Mouse (Mus musculus) liver, embryonic 14.5 days (tissue): Measurements from ENCODE around the gene Chrd. TPM values are rescaled to one million over a fixed set of nuclear protein-coding genes. Genes with fewer than 3 reads are reported as not detected.

Experiments used
- ATAC-seq: fragments of 200-750 bp; cut with Nextera tagmentation; 2 replicates; pipeline ENCODE4 v1.8.0; 2017; ENCODE audit warnings: moderate number of reproducible peaks, mild to moderate bottlenecking, moderate library complexity; ENCODE audit not compliant: insufficient read depth
- DNase-seq, 3 experiments: peaks; one replicate each; pipeline ENCODE4 v3.0.0-alpha.2; 2012 to 2013; ENCODE audit warnings: low read depth in 3 of 3, low spot score in 3 of 3
- H3K27ac ChIP-seq: fragments of 300-500 bp; sonication (generic); 2 replicates; pipeline ENCODE4 v1.5.1; 2014; ENCODE audit warnings: moderate library complexity, mild to moderate bottlenecking, control low read depth, inconsistent platforms
- H3K27me3 ChIP-seq: fragments of 300-500 bp; sonication (generic); 2 replicates; pipeline ENCODE4 v1.6.1; 2014; ENCODE audit warnings: mild to moderate bottlenecking, low read length, moderate library complexity; ENCODE audit not compliant: control insufficient read depth, insufficient read depth
- H3K36me3 ChIP-seq: fragments of 300-500 bp; sonication (generic); replicated peaks from 2 replicates; pipeline ENCODE4 v1.6.1; 2014; ENCODE audit warnings: low read depth; ENCODE audit not compliant: control insufficient read depth, insufficient read depth
- H3K4me1 ChIP-seq, 2 experiments: fragments of 200-500 bp in 1 of 2; fragments of 300-500 bp in 1 of 2; sonication (generic) in 1 of 2; replicated peaks; 2 replicates each; pipeline ENCODE4 v1.6.1; 2012 to 2014; ENCODE audit warnings: antibody characterized with exemption in 1 of 2, inconsistent platforms in 1 of 2, low read length in 1 of 2; ENCODE audit not compliant: control insufficient read depth in 2 of 2, insufficient read depth in 2 of 2
- H3K4me2 ChIP-seq: fragments of 300-500 bp; sonication (generic); 2 replicates; pipeline ENCODE4 v1.6.1; 2014; ENCODE audit warnings: low read depth, mild to moderate bottlenecking, control low read depth, moderate library complexity
- H3K4me3 ChIP-seq, 2 experiments: fragments of 200-500 bp in 1 of 2; fragments of 300-500 bp in 1 of 2; sonication (generic) in 1 of 2; 2 replicates each; pipeline ENCODE4 v1.5.1; 2012 to 2014; ENCODE audit warnings: low read depth in 2 of 2, low read length in 2 of 2, mild to moderate bottlenecking in 2 of 2, control low read depth in 1 of 2, inconsistent platforms in 1 of 2, moderate library complexity in 1 of 2; ENCODE audit not compliant: insufficient read depth in 1 of 2
- H3K9ac ChIP-seq: fragments of 300-500 bp; sonication (generic); replicated peaks from 2 replicates; pipeline ENCODE4 v1.6.1; 2014; ENCODE audit warnings: mild to moderate bottlenecking, control low read depth, moderate library complexity
- H3K9me3 ChIP-seq: fragments of 300-500 bp; sonication (generic); 2 replicates; pipeline ENCODE4 v1.6.1; 2016; ENCODE audit warnings: low read length, mixed read lengths; ENCODE audit not compliant: control insufficient read depth
- CTCF ChIP-seq: IDR thresholded peaks from 2 replicates; pipeline ENCODE4 v1.5.1; 2016; ENCODE audit warnings: antibody characterized with exemption, low read depth, control low read depth
- EP300 ChIP-seq: IDR thresholded peaks from 2 replicates; pipeline ENCODE4 v1.6.1; 2016; ENCODE audit warnings: antibody characterized with exemption, low read depth
- WGBS: fragments of 180-500 bp; shearing (Covaris S2); extraction: QIAGEN DNeasy Blood & Tissue Kit; methylation state at CpG from one replicate; pipeline ENCODE4 v1.1.7; 2014; ENCODE audit not compliant: insufficient replicate concordance; 5-methylcytosine and 5-hydroxymethylcytosine counted together
- polyA plus RNA-seq, 2 experiments: library from polyadenylated mRNA; depleted of rRNA in 1 of 2; stranded (reverse) in 1 of 2; unstranded in 1 of 2; fragments of >200 nt; fragmentation: Nextera tagmentation in 1 of 2; extraction: Ambion mirVana in 1 of 2; gene quantifications; 2 replicates each; pipeline versions ENCODE4 v1.2.1 to v1.2.3; 2012 to 2014

Gene Chrd
- polyA plus RNA-seq, 2 experiments: 0.24 to 0.71 TPM

- Histone ChIP-seq H3K27me3 (no peaks in the 10 kb centered on the region), H3K27ac (peak within 1 kb of the TSS; percentile 80), H3K4me1 (peaks cover 26 to 39% of the 10 kb centered on the region in 2 experiments), H3K36me3 (no peaks in the 10 kb centered on the region; the same call in none of the 2 replicates), H3K4me2 (peak within 1 kb of the TSS; percentile 95), H3K9me3 (no peaks in the 10 kb centered on the region), H3K9ac (peak within 1 kb of the TSS; percentile 73), H3K4me3 (peak within 1 kb of the TSS; percentile 79 to 84)
- peak; percentile 38 for TF ChIP-seq EP300
- TF ChIP-seq CTCF: peak; percentile 91
- WGBS: under 1% methylated on average over 60 of the region's 62 CpGs
- peak; percentile 96 to 97 (median 96) for DNase-seq
- peak; percentile 85 for ATAC-seq
Observed at GRCm38 (mm10) chr16:20717181-20717977, 15.5 kb upstream of the Chrd start, which contains the start of the genes Polr2h and Clcn2. Gene Polr2h, plus strand, starts transcription at chr16:20717665. Gene Clcn2, minus strand, starts transcription at chr16:20717746.

DNA sequence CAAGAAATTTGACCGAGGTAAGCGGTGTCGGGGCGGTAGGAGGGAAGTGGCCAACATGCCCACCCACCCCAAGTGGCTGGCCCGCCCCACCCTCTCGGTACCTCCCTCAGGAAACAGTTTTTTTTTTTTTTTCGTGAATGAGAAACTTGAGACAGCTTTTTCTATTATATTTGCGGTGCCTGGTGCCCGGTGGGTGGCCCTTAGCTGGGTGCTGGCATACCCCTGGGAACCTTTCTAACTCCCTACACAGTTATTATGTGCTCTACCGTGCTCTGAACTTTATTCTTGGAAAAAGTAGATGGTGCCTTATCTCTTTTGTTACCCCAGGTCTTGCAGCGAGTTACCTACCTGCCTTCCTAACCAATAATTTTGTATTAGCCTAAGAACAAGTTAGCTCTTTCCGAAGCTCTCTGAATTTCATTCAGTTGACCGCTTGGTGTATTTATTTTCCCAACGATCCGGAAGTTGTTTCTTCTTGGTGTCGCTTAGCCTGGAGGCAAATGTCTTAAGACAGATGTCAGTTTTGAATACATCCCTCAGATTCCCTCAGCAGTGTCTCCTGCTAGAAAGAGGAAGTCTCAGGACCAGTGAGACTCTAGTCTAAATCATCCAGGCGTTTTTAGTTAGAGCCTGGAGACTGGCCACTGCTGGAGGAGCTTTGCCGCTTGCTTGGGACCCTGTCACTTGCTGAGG, 14.8 kb upstream of the Chrd start:
- TF ChIP-seq CTCF (no peak), EP300 (no peak)
- Histone ChIP-seq H3K4me1 (peaks cover 20 to 32% of the 10 kb centered on the region in 2 experiments), H3K36me3 (no peaks in the 10 kb centered on the region; the same call in none of the 2 replicates), H3K27me3 (no peaks in the 10 kb centered on the region), H3K27ac (peak overlapping the region; percentile 49), H3K4me2 (peak overlapping the region; percentile 95), H3K9me3 (no peaks in the 10 kb centered on the region), H3K9ac (peak overlapping the region; percentile 73), H3K4me3 (peak overlapping the region; percentile 79 to 84)
- WGBS: 1% methylated on average over 18 of the region's 18 CpGs
- ATAC-seq (peak; percentile 31), DNase-seq (no peak)

DNA sequence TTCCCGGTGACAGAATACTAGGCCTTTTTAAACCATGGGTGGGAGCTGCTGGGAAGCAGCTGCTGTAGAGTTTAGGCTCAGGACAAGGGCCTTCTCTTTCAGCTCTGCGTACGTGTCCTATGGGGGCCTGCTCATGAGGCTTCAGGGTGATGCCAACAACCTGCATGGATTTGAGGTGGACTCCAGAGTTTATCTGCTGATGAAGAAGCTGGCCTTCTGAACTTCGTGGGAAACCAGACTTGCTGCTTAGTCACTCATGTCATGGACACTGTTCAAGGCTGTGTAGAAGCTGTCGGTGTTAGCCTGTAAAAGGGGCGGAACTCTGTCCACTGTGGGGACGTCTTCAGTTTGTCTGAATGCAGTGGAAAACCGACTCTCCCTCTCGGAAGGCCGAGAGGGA, 11.1 kb upstream of the Chrd start:
- TF ChIP-seq EP300: no peak
- TF ChIP-seq CTCF: no peak
- Histone ChIP-seq H3K36me3 (no peaks in the 10 kb centered on the region; the same call in none of the 2 replicates), H3K27ac (no peak overlapping the region), H3K4me2 (no peak overlapping the region), H3K4me1 (peaks cover 7 to 12% of the 10 kb centered on the region in 2 experiments), H3K27me3 (no peaks in the 10 kb centered on the region; the same call in 1 of the 2 replicates), H3K4me3 (no peak overlapping the region), H3K9me3 (no peaks in the 10 kb centered on the region), H3K9ac (no peak overlapping the region)
- 75% methylated on average over 10 of the region's 10 CpGs for WGBS
- DNase-seq: no peak
- ATAC-seq: no peak

- no peaks in the 10 kb centered on the region for H3K9me3 ChIP-seq
- H3K4me3 ChIP-seq: no peak overlapping the region
- peaks cover 7 to 9% of the 10 kb centered on the region in 2 experiments; a peak in 3 of 4 replicates for H3K4me1 ChIP-seq
- TF ChIP-seq EP300: no peak
- no peak for TF ChIP-seq CTCF
- no peak overlapping the region for H3K27ac ChIP-seq
- no peaks in the 10 kb centered on the region; the same call in 1 of the 2 replicates for H3K27me3 ChIP-seq
- no peaks in the 10 kb centered on the region; the same call in none of the 2 replicates for H3K36me3 ChIP-seq
- no peak overlapping the region for H3K9ac ChIP-seq
- ATAC-seq: no peak
- H3K4me2 ChIP-seq: no peak overlapping the region
- 69% methylated on average over 4 of the region's 4 CpGs for WGBS
- no peak for DNase-seq
Observed at GRCm38 (mm10) chr16:20722736-20723135, 10.2 kb upstream of the Chrd start.

- no peak overlapping the region for H3K9ac ChIP-seq
- no peak overlapping the region for H3K4me2 ChIP-seq
- TF ChIP-seq EP300 (no peak), CTCF (no peak)
- H3K27me3 ChIP-seq: no peaks in the 10 kb centered on the region; the same call in 1 of the 2 replicates
- ATAC-seq: no peak
- no peaks in the 10 kb centered on the region; the same call in none of the 2 replicates for H3K36me3 ChIP-seq
- DNase-seq: no peak
- H3K4me3 ChIP-seq: no peak overlapping the region
- H3K9me3 ChIP-seq: no peaks in the 10 kb centered on the region
- H3K27ac ChIP-seq: no peak overlapping the region
- H3K4me1 ChIP-seq: peaks cover 5 to 9% of the 10 kb centered on the region in 2 experiments; a peak in 3 of 4 replicates
- 57% methylated on average over 4 of the region's 4 CpGs for WGBS
Observed at GRCm38 (mm10) chr16:20723247-20723646, 9.7 kb upstream of the Chrd start.
